ENCODE assay signal across 9 mouse cellular contexts in genomic region chr7:84128661-84129060, GRCm38 (mm10). TPM values are rescaled to one million over a fixed set of nuclear protein-coding genes. Genes with fewer than 3 reads are reported as not detected.
DNase-seq lines count a peak whose midpoint lies in the region; ATAC-seq and TF ChIP-seq lines count a peak whose summit lies in the region.
"Had no signal": no experiment of that assay in that cellular context is flagged by ENCODE, and none has a peak within 500 bp of the region (broad histone marks: within the 10 kb centered on the region; RNA-seq: fewer than 3 reads in every experiment).

No protein-coding gene starts in this region.

- no peak overlapping the region for H3K27ac ChIP-seq in embryonic facial prominence, embryonic 10.5 days (replicated peaks)
- H3K27ac ChIP-seq in lung, embryonic 14.5 days (ENCODE audit: low read depth) = peak overlapping the region; percentile 75
- no peak overlapping the region for H3K27ac ChIP-seq in midbrain, embryonic 10.5 days (replicated peaks)
- H3K27ac ChIP-seq: neural tube, embryonic 12.5 days had no signal

- intact Hi-C loops in heart, postnatal 10 days (cut with DNase I) = no loop called here

- no peak overlapping the region for H3K4me3 ChIP-seq in embryonic facial prominence, embryonic 10.5 days
- no peak overlapping the region for H3K4me3 ChIP-seq in lung, embryonic 14.5 days (ENCODE audit: low read depth, low read length)
- no peak overlapping the region for H3K4me3 ChIP-seq in midbrain, embryonic 10.5 days
- H3K4me3 ChIP-seq: neural tube, embryonic 12.5 days had no signal

- peak; percentile 24 for DNase-seq in cerebellum, adult 9-11 months
- DNase-seq in cerebellum, postnatal 10 days = no peak
- DNase-seq in embryonic facial prominence, embryonic 10.5 days (ENCODE audit: low spot score) = peak; percentile 31
- DNase-seq in heart, postnatal 10 days = peak; percentile 86 to 87
- DNase-seq in lung, embryonic 14.5 days = peak; percentile 69
- DNase-seq in midbrain, embryonic 10.5 days (ENCODE audit: low spot score) = no peak
- no peak for DNase-seq in embryo, embryonic 9.5 days (ENCODE audit: extremely low spot score)

- H3K9ac ChIP-seq in lung, embryonic 14.5 days = no peak overlapping the region
- H3K9ac ChIP-seq: neural tube, embryonic 12.5 days had no signal

- no peaks in the 10 kb centered on the region for H3K9me3 ChIP-seq in embryonic facial prominence, embryonic 10.5 days
- no peaks in the 10 kb centered on the region for H3K9me3 ChIP-seq in lung, embryonic 14.5 days (ENCODE audit: low read depth, low read length)
- no peaks in the 10 kb centered on the region for H3K9me3 ChIP-seq in midbrain, embryonic 10.5 days (replicated peaks)
- H3K9me3 ChIP-seq: neural tube, embryonic 12.5 days had no signal

- H3K4me2 ChIP-seq in lung, embryonic 14.5 days = no peak overlapping the region
- H3K4me2 ChIP-seq: neural tube, embryonic 12.5 days had no signal

- WGBS in embryonic facial prominence, embryonic 10.5 days = 75% methylated on average over 8 of the region's 8 CpGs
- 35% methylated on average over 8 of the region's 8 CpGs for WGBS in lung, embryonic 14.5 days
- 88% methylated on average over 8 of the region's 8 CpGs for WGBS in midbrain, embryonic 10.5 days

- ATAC-seq in lung, embryonic 14.5 days (ENCODE audit: insufficient read depth) = peak; percentile 86
- ATAC-seq in granulocyte monocyte progenitor cell, adult 5-6 weeks (replicated peaks; ENCODE audit: poor library complexity, severe bottlenecking) = no peak

- TF ChIP-seq CTCF in lung, embryonic 14.5 days (IDR thresholded peaks at IDR 0.05; ENCODE audit: low read depth) = no peak

- H3K4me1 ChIP-seq in embryonic facial prominence, embryonic 10.5 days = peaks cover 28% of the 10 kb centered on the region
- peaks cover 38% of the 10 kb centered on the region for H3K4me1 ChIP-seq in lung, embryonic 14.5 days (ENCODE audit: insufficient read depth)
- H3K4me1 ChIP-seq in midbrain, embryonic 10.5 days = 0 out of 2 replicates have a peak, but pooled peaks cover 5% of the 10 kb centered on the region
- H3K4me1 ChIP-seq: neural tube, embryonic 12.5 days had no signal

- no peaks in the 10 kb centered on the region for H3K27me3 ChIP-seq in embryonic facial prominence, embryonic 10.5 days (replicated peaks; ENCODE audit: low read depth, poor library complexity, severe bottlenecking)
- no peaks in the 10 kb centered on the region for H3K27me3 ChIP-seq in lung, embryonic 14.5 days (ENCODE audit: insufficient read depth, low read length)
- H3K27me3 ChIP-seq in midbrain, embryonic 10.5 days (ENCODE audit: low read depth, poor library complexity, severe bottlenecking) = no peaks in the 10 kb centered on the region
- H3K27me3 ChIP-seq: neural tube, embryonic 12.5 days had no signal

- H3K36me3 ChIP-seq in embryonic facial prominence, embryonic 10.5 days (replicated peaks) = no peaks in the 10 kb centered on the region
- no peaks in the 10 kb centered on the region for H3K36me3 ChIP-seq in lung, embryonic 14.5 days (ENCODE audit: insufficient read depth)
- H3K36me3 ChIP-seq in midbrain, embryonic 10.5 days = no peaks in the 10 kb centered on the region
- H3K36me3 ChIP-seq: neural tube, embryonic 12.5 days had no signal

RNA-seq across cellular contexts. Expression of gene Abhd17c, which starts 23.0 kb away (rescaled TPM):
- 41.9 and 43.3 TPM in 2 replicates for polyA plus RNA-seq in embryonic facial prominence, embryonic 10.5 days (2016; fragmentation: Nextera tagmentation; extraction: Ambion mirVana)
- 10 to 100 TPM; 39.3 to 46.7 TPM for total RNA-seq in heart, postnatal 10 days (2021)
- 75.6 and 87.8 TPM in 2 replicates for polyA plus RNA-seq in lung, embryonic 14.5 days (2014; fragmentation: Nextera tagmentation; extraction: Ambion mirVana)
- 11.9 and 17.2 TPM in 2 replicates for polyA plus RNA-seq in midbrain, embryonic 10.5 days (2016; fragmentation: Nextera tagmentation; extraction: Ambion mirVana)
- total RNA-seq in granulocyte monocyte progenitor cell, adult 5-6 weeks (2014; fragmentation: Nextera tagmentation) = 42.3 and 51.2 TPM in 2 replicates
- total RNA-seq in granulocyte monocyte progenitor cell, adult 5-6 weeks (2017) = 14.9 and 18.6 TPM in 2 replicates

RNA-seq across cellular contexts. Expression of gene Cemip, which starts 42.4 kb away (rescaled TPM):
- 0.42 and 0.47 TPM in 2 replicates for polyA plus RNA-seq in embryonic facial prominence, embryonic 10.5 days (2016; fragmentation: Nextera tagmentation; extraction: Ambion mirVana)
- 1 to 10 TPM; 1.5 TPM for total RNA-seq in heart, postnatal 10 days (2021)
- 1.7 TPM in 2 replicates for polyA plus RNA-seq in lung, embryonic 14.5 days (2014; fragmentation: Nextera tagmentation; extraction: Ambion mirVana)
- 0.12 and 0.68 TPM in 2 replicates for polyA plus RNA-seq in midbrain, embryonic 10.5 days (2016; fragmentation: Nextera tagmentation; extraction: Ambion mirVana)
- total RNA-seq in granulocyte monocyte progenitor cell, adult 5-6 weeks (2014; fragmentation: Nextera tagmentation) = not detected in 2 replicates
- total RNA-seq in granulocyte monocyte progenitor cell, adult 5-6 weeks (2017) = not detected in 2 replicates

Comparison
In these comparisons a context has a peak if more than half of its experiments do, and no peak if none do; other contexts are left out.
1. DNase-seq: peak in cerebellum, adult 9-11 months (single experiment), embryonic facial prominence, embryonic 10.5 days (single experiment), heart, postnatal 10 days (2 of 2) and lung, embryonic 14.5 days (single experiment); none in cerebellum, postnatal 10 days (0 of 2), midbrain, embryonic 10.5 days (single experiment) and embryo, embryonic 9.5 days (single experiment).